Mouse (Mus musculus) midbrain, embryonic 13.5 days (tissue): Measurements from ENCODE around the gene Bdkrb1. TPM values are rescaled to one million over a fixed set of nuclear protein-coding genes. Genes with fewer than 3 reads are reported as not detected.

Experiments
- ATAC-seq: fragments of 200-750 bp; cut with Nextera tagmentation; 2 replicates; pipeline ENCODE4 v1.8.0; 2017; ENCODE audit warnings: mild to moderate bottlenecking, moderate TSS enrichment, moderate library complexity
- H3K27ac ChIP-seq: fragments of 300-500 bp; sonication (generic); 2 replicates; pipeline ENCODE4 v1.5.1; 2015; ENCODE audit warnings: inconsistent platforms, mild to moderate bottlenecking, moderate library complexity
- H3K27me3 ChIP-seq: fragments of 300-500 bp; sonication (generic); 2 replicates; pipeline ENCODE4 v1.6.1; 2015; ENCODE audit warnings: mild to moderate bottlenecking, inconsistent platforms
- H3K36me3 ChIP-seq: fragments of 300-500 bp; sonication (generic); 2 replicates; pipeline ENCODE4 v1.6.1; 2015; ENCODE audit warnings: mild to moderate bottlenecking, inconsistent platforms
- H3K4me1 ChIP-seq: fragments of 300-500 bp; sonication (generic); replicated peaks from 2 replicates; pipeline ENCODE4 v1.6.1; 2015; ENCODE audit warnings: inconsistent platforms
- H3K4me2 ChIP-seq: fragments of 300-500 bp; sonication (generic); replicated peaks from 2 replicates; pipeline ENCODE4 v1.6.1; 2015; ENCODE audit warnings: moderate library complexity, mild to moderate bottlenecking, inconsistent platforms
- H3K4me3 ChIP-seq: fragments of 300-500 bp; sonication (generic); replicated peaks from 2 replicates; pipeline ENCODE4 v1.5.1; 2015; ENCODE audit warnings: mild to moderate bottlenecking, inconsistent platforms
- H3K9ac ChIP-seq: fragments of 300-500 bp; sonication (generic); replicated peaks from 2 replicates; pipeline ENCODE4 v1.6.1; 2015; ENCODE audit warnings: mild to moderate bottlenecking, inconsistent platforms
- H3K9me3 ChIP-seq: fragments of 300-500 bp; sonication (generic); 2 replicates; pipeline ENCODE4 v1.6.1; 2016; ENCODE audit warnings: mild to moderate bottlenecking, inconsistent platforms
- WGBS: fragments of 180-500 bp; shearing (Covaris S2); methylation state at CpG from one replicate; pipeline ENCODE4 v1.1.7; 2015; 5-methylcytosine and 5-hydroxymethylcytosine counted together
- polyA plus RNA-seq: library from polyadenylated mRNA; unstranded; fragments of >200 nt; fragmentation: Nextera tagmentation; extraction: Ambion mirVana; gene quantifications from 2 replicates; pipeline ENCODE4 v1.2.1, GENCODE M21; 2015

The Bdkrb1 gene
- polyA plus RNA-seq, 1 experiment from 2014 or later = 0.12 TPM

GRCm38 (mm10) chr12:105603904-105604303, 1.0 kb downstream of the Bdkrb1 start:
- no peak overlapping the region for H3K4me2 ChIP-seq
- 92% methylated on average over 11 of the region's 11 CpGs for WGBS
- H3K4me3 ChIP-seq = no peak overlapping the region

GRCm38 (mm10) chr12:105605212-105605611, 2.3 kb downstream of the Bdkrb1 start:
- Histone ChIP-seq H3K4me3 (no peak overlapping the region), H3K9ac (no peak overlapping the region), H3K27me3 (peaks cover 7% of the 10 kb centered on the region; the same call in 1 of the 2 replicates), H3K27ac (no peak overlapping the region), H3K9me3 (no peaks in the 10 kb centered on the region), H3K4me2 (no peak overlapping the region), H3K4me1 (peaks cover 18% of the 10 kb centered on the region), H3K36me3 (no peaks in the 10 kb centered on the region)
- 4% methylated on average over 8 of the region's 8 CpGs for WGBS
- no peak for ATAC-seq

More at GRCm38 (mm10) chr12:105603904-105604303, 1.0 kb downstream of the Bdkrb1 start:
- H3K27ac ChIP-seq = no peak overlapping the region
- H3K4me1 ChIP-seq = peaks cover 25% of the 10 kb centered on the region
- H3K36me3 ChIP-seq = no peaks in the 10 kb centered on the region
- no peak for ATAC-seq
- no peaks in the 10 kb centered on the region for H3K9me3 ChIP-seq
- H3K9ac ChIP-seq = no peak overlapping the region
- peaks cover 7% of the 10 kb centered on the region; the same call in 1 of the 2 replicates for H3K27me3 ChIP-seq

GRCm38 (mm10) chr12:105606881-105607280, 4.0 kb downstream of the Bdkrb1 start:
- 86% methylated on average over 4 of the region's 4 CpGs for WGBS
- Histone ChIP-seq H3K27ac (no peak overlapping the region), H3K4me2 (no peak overlapping the region), H3K9ac (no peak overlapping the region), H3K4me3 (no peak overlapping the region), H3K27me3 (peaks cover 7% of the 10 kb centered on the region; the same call in 1 of the 2 replicates), H3K9me3 (no peaks in the 10 kb centered on the region), H3K36me3 (no peaks in the 10 kb centered on the region), H3K4me1 (peaks cover 8% of the 10 kb centered on the region; the same call in 1 of the 2 replicates)
- ATAC-seq = no peak

- H3K4me2 ChIP-seq = no peak overlapping the region
- 92% methylated on average over 2 of the region's 2 CpGs for WGBS
- no peak for ATAC-seq
These were observed 8.2 kb downstream of the Bdkrb1 start for GRCm38 (mm10) chr12:105611045-105611444.

GRCm38 (mm10) chr12:105611748-105612147, 8.9 kb downstream of the Bdkrb1 start:
- no peaks in the 10 kb centered on the region for H3K4me1 ChIP-seq
- no peak overlapping the region for H3K4me2 ChIP-seq
- H3K9ac ChIP-seq = no peak overlapping the region
- peak; percentile 68 for ATAC-seq
- WGBS = 9% methylated on average over 7 of the region's 7 CpGs
- no peak overlapping the region for H3K4me3 ChIP-seq
- no peak overlapping the region for H3K27ac ChIP-seq
- H3K36me3 ChIP-seq = peaks cover 19% of the 10 kb centered on the region
- no peaks in the 10 kb centered on the region for H3K27me3 ChIP-seq
- H3K9me3 ChIP-seq = no peaks in the 10 kb centered on the region

More at GRCm38 (mm10) chr12:105611045-105611444, 8.2 kb downstream of the Bdkrb1 start:
- Histone ChIP-seq H3K4me1 (no peaks in the 10 kb centered on the region), H3K9me3 (no peaks in the 10 kb centered on the region), H3K36me3 (peaks cover 13% of the 10 kb centered on the region), H3K27ac (no peak overlapping the region), H3K4me3 (no peak overlapping the region), H3K27me3 (peaks cover 4% of the 10 kb centered on the region; the same call in 1 of the 2 replicates), H3K9ac (no peak overlapping the region)

- H3K9me3 ChIP-seq = no peaks in the 10 kb centered on the region
- H3K4me2 ChIP-seq = no peak overlapping the region
- no peak overlapping the region for H3K27ac ChIP-seq
- peaks cover 37% of the 10 kb centered on the region for H3K36me3 ChIP-seq
- no peak for ATAC-seq
- no peaks in the 10 kb centered on the region for H3K27me3 ChIP-seq
- no peaks in the 10 kb centered on the region for H3K4me1 ChIP-seq
- 89% methylated on average over 10 of the region's 10 CpGs for WGBS
- H3K9ac ChIP-seq = no peak overlapping the region
- no peak overlapping the region for H3K4me3 ChIP-seq
These were observed 10.7 kb downstream of the Bdkrb1 start for GRCm38 (mm10) chr12:105613559-105613958.

- WGBS = 96% methylated on average over 7 of the region's 7 CpGs
- Histone ChIP-seq H3K9ac (no peak overlapping the region), H3K4me1 (no peaks in the 10 kb centered on the region), H3K27ac (no peak overlapping the region), H3K4me2 (no peak overlapping the region), H3K27me3 (no peaks in the 10 kb centered on the region), H3K36me3 (peaks cover 82% of the 10 kb centered on the region), H3K4me3 (no peak overlapping the region), H3K9me3 (no peaks in the 10 kb centered on the region)
- ATAC-seq = no peak
These were observed 19.2 kb downstream of the Bdkrb1 start for GRCm38 (mm10) chr12:105622048-105622447.

GRCm38 (mm10) chr12:105622981-105623539, 20.2 kb downstream of the Bdkrb1 start:
- no peak overlapping the region for H3K27ac ChIP-seq
- no peak overlapping the region for H3K4me2 ChIP-seq
- H3K36me3 ChIP-seq = peaks cover 80% of the 10 kb centered on the region
- no peaks in the 10 kb centered on the region for H3K4me1 ChIP-seq
- H3K9me3 ChIP-seq = no peaks in the 10 kb centered on the region
- H3K27me3 ChIP-seq = no peaks in the 10 kb centered on the region
- H3K9ac ChIP-seq = no peak overlapping the region
- H3K4me3 ChIP-seq = no peak overlapping the region
- 43% methylated on average over 12 of the region's 12 CpGs for WGBS
- ATAC-seq = no peak

GRCm38 (mm10) chr12:105625798-105626197, 22.9 kb downstream of the Bdkrb1 start:
- Histone ChIP-seq H3K4me1 (no peaks in the 10 kb centered on the region), H3K36me3 (peaks cover 68% of the 10 kb centered on the region)

GRCm38 (mm10) chr12:105634374-105635067, 31.6 kb downstream of the Bdkrb1 start:
- Histone ChIP-seq H3K27ac (no peak overlapping the region), H3K9ac (no peak overlapping the region), H3K4me2 (no peak overlapping the region), H3K4me1 (no peaks in the 10 kb centered on the region), H3K36me3 (peaks cover 71% of the 10 kb centered on the region), H3K4me3 (no peak overlapping the region), H3K27me3 (no peaks in the 10 kb centered on the region), H3K9me3 (no peaks in the 10 kb centered on the region)
- WGBS = 97% methylated on average over 13 of the region's 13 CpGs
- ATAC-seq = no peak

More at GRCm38 (mm10) chr12:105625798-105626197, 22.9 kb downstream of the Bdkrb1 start:
- WGBS = 81% methylated on average over 7 of the region's 7 CpGs
- no peak for ATAC-seq
- Histone ChIP-seq H3K9ac (no peak overlapping the region), H3K27me3 (no peaks in the 10 kb centered on the region), H3K9me3 (no peaks in the 10 kb centered on the region), H3K4me3 (no peak overlapping the region), H3K27ac (no peak overlapping the region), H3K4me2 (no peak overlapping the region)

- no peaks in the 10 kb centered on the region for H3K4me1 ChIP-seq
- no peaks in the 10 kb centered on the region for H3K27me3 ChIP-seq
- H3K4me2 ChIP-seq = no peak overlapping the region
- 90% methylated on average over 9 of the region's 9 CpGs for WGBS
- H3K4me3 ChIP-seq = no peak overlapping the region
- no peaks in the 10 kb centered on the region for H3K9me3 ChIP-seq
- H3K27ac ChIP-seq = no peak overlapping the region
- peaks cover 88% of the 10 kb centered on the region for H3K36me3 ChIP-seq
- H3K9ac ChIP-seq = no peak overlapping the region
- ATAC-seq = no peak
These were observed 33.7 kb downstream of the Bdkrb1 start for GRCm38 (mm10) chr12:105636551-105636950.

- Histone ChIP-seq H3K4me3 (no peak overlapping the region), H3K36me3 (peaks cover 98% of the 10 kb centered on the region), H3K4me2 (no peak overlapping the region), H3K27me3 (no peaks in the 10 kb centered on the region), H3K27ac (no peak overlapping the region), H3K9ac (no peak overlapping the region), H3K4me1 (no peaks in the 10 kb centered on the region), H3K9me3 (no peaks in the 10 kb centered on the region)
- ATAC-seq = no peak
- WGBS = 80% methylated on average over 4 of the region's 4 CpGs
These were observed 34.7 kb downstream of the Bdkrb1 start for GRCm38 (mm10) chr12:105637554-105637953.
